Mouse (Mus musculus): ENCODE results near the gene Nek1. TPM values are rescaled to one million over a fixed set of nuclear protein-coding genes. Genes with fewer than 3 reads are reported as not detected.
"Not testable (repeated sequence)": the region's sequence is repeated elsewhere in the genome, so short reads cannot be mapped to it uniquely, and the experiment has no call there.

Gene Nek1
- polyA plus RNA-seq, 1 experiment from 2014 or later = 24.8 TPM

DNA sequence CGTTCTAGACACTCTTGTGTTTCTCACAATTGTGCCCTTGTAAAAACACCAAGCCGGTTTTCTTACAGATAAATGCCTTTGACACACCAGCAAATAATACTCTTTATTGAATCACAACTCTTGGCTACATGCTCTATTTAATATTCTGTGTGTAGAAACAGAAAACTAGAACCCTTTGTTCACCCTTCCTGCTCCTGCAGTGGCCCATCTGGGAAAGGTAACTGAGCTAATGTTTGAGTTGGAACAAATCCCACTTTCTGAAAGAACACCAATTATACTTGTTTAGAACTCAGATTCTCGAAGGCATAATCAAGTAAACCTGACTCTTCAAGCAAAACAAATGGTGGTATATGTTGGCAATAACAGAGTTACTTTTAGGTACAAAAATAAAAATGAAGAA, 27.3 kb upstream of the Nek1 start:
- WGBS = 56% methylated on average over 3 of the region's 3 CpGs
- Histone ChIP-seq H3K27ac (no peak overlapping the region), H3K4me3 (no peak overlapping the region), H3K36me3 (no peaks in the 10 kb centered on the region), H3K9ac (no peak overlapping the region), H3K4me1 (peaks cover 21% of the 10 kb centered on the region), H3K4me2 (replicated peaks) (no peak overlapping the region), H3K9me3 (no peaks in the 10 kb centered on the region), H3K27me3 (no peaks in the 10 kb centered on the region)
- no peak for ATAC-seq (ENCODE audit: low FRiP score, low read depth)

GRCm38 (mm10) chr8:60969091-60969490, 23.9 kb upstream of the Nek1 start:
- WGBS = 39% methylated on average over 2 of the region's 2 CpGs
- ATAC-seq (ENCODE audit: low FRiP score, low read depth) = no peak

GRCm38 (mm10) chr8:60971808-60972207, 21.2 kb upstream of the Nek1 start:
- Histone ChIP-seq H3K4me2 (replicated peaks) (no peak overlapping the region), H3K9ac (no peak overlapping the region), H3K27me3 (no peaks in the 10 kb centered on the region), H3K4me1 (peaks cover 9% of the 10 kb centered on the region; the same call in 1 of the 2 replicates), H3K36me3 (no peaks in the 10 kb centered on the region), H3K27ac (no peak overlapping the region), H3K4me3 (no peak overlapping the region), H3K9me3 (no peaks in the 10 kb centered on the region)
- WGBS = 56% methylated on average over 4 of the region's 4 CpGs
- ATAC-seq (ENCODE audit: low FRiP score, low read depth) = no peak

More at GRCm38 (mm10) chr8:60969091-60969490, 23.9 kb upstream of the Nek1 start:
- H3K4me2 ChIP-seq (replicated peaks) = no peak overlapping the region
- H3K9me3 ChIP-seq = no peaks in the 10 kb centered on the region
- H3K27ac ChIP-seq = no peak overlapping the region
- no peaks in the 10 kb centered on the region for H3K36me3 ChIP-seq
- H3K4me3 ChIP-seq = no peak overlapping the region
- H3K9ac ChIP-seq = no peak overlapping the region
- no peaks in the 10 kb centered on the region for H3K27me3 ChIP-seq
- H3K4me1 ChIP-seq = peaks cover 20% of the 10 kb centered on the region; the same call in 1 of the 2 replicates

GRCm38 (mm10) chr8:60973448-60973847, 19.5 kb upstream of the Nek1 start:
- H3K4me3 ChIP-seq = no peak overlapping the region
- H3K27me3 ChIP-seq = no peaks in the 10 kb centered on the region
- no peak for ATAC-seq (ENCODE audit: low FRiP score, low read depth)
- peaks cover 10% of the 10 kb centered on the region for H3K4me1 ChIP-seq
- WGBS = 88% methylated on average over 2 of the region's 2 CpGs
- H3K9me3 ChIP-seq = no peaks in the 10 kb centered on the region
- H3K4me2 ChIP-seq (replicated peaks) = no peak overlapping the region
- H3K36me3 ChIP-seq = no peaks in the 10 kb centered on the region
- H3K9ac ChIP-seq = no peak overlapping the region
- no peak overlapping the region for H3K27ac ChIP-seq

- no peak for ATAC-seq (ENCODE audit: low FRiP score, low read depth)
- peaks cover 17% of the 10 kb centered on the region for H3K4me1 ChIP-seq
- H3K4me3 ChIP-seq = no peak overlapping the region
- H3K36me3 ChIP-seq = no peaks in the 10 kb centered on the region
- 75% methylated on average over 2 of the region's 2 CpGs for WGBS
- no peaks in the 10 kb centered on the region for H3K27me3 ChIP-seq
- H3K27ac ChIP-seq = no peak overlapping the region
- no peaks in the 10 kb centered on the region for H3K9me3 ChIP-seq
- H3K9ac ChIP-seq = no peak overlapping the region
- no peak overlapping the region for H3K4me2 ChIP-seq (replicated peaks)
Measured at GRCm38 (mm10) chr8:60974837-60975236, 18.2 kb upstream of the Nek1 start.

GRCm38 (mm10) chr8:60976818-60977217, 16.2 kb upstream of the Nek1 start:
- 76% methylated on average over 9 of the region's 9 CpGs for WGBS
- no peak for ATAC-seq (ENCODE audit: low FRiP score, low read depth)

GRCm38 (mm10) chr8:60978496-60978895, 14.5 kb upstream of the Nek1 start:
- no peak overlapping the region for H3K4me3 ChIP-seq
- H3K9me3 ChIP-seq = no peaks in the 10 kb centered on the region
- H3K27ac ChIP-seq = no peak overlapping the region
- no peaks in the 10 kb centered on the region for H3K36me3 ChIP-seq
- H3K4me1 ChIP-seq = peaks cover 17% of the 10 kb centered on the region
- H3K27me3 ChIP-seq = no peaks in the 10 kb centered on the region
- no peak for ATAC-seq (ENCODE audit: low FRiP score, low read depth)
- WGBS = 51% methylated on average over 5 of the region's 5 CpGs
- H3K4me2 ChIP-seq (replicated peaks) = no peak overlapping the region
- no peak overlapping the region for H3K9ac ChIP-seq

More at GRCm38 (mm10) chr8:60976818-60977217, 16.2 kb upstream of the Nek1 start:
- H3K36me3 ChIP-seq = no peaks in the 10 kb centered on the region
- H3K4me3 ChIP-seq = no peak overlapping the region
- H3K4me2 ChIP-seq (replicated peaks) = no peak overlapping the region
- no peaks in the 10 kb centered on the region for H3K9me3 ChIP-seq
- no peak overlapping the region for H3K9ac ChIP-seq
- H3K27me3 ChIP-seq = no peaks in the 10 kb centered on the region
- H3K4me1 ChIP-seq = peaks cover 20% of the 10 kb centered on the region
- no peak overlapping the region for H3K27ac ChIP-seq

GRCm38 (mm10) chr8:60981388-60981787, 11.6 kb upstream of the Nek1 start:
- no peaks in the 10 kb centered on the region for H3K27me3 ChIP-seq
- no peaks in the 10 kb centered on the region for H3K36me3 ChIP-seq
- H3K9ac ChIP-seq = no peak overlapping the region
- H3K4me2 ChIP-seq (replicated peaks) = peak overlapping the region; percentile 86; the same call in 1 of the 2 replicates
- H3K27ac ChIP-seq = no peak overlapping the region
- H3K4me1 ChIP-seq = peaks cover 19% of the 10 kb centered on the region
- H3K9me3 ChIP-seq = no peaks in the 10 kb centered on the region
- WGBS = 13% methylated on average over 1 of the region's 1 CpGs
- H3K4me3 ChIP-seq = no peak overlapping the region
- ATAC-seq (ENCODE audit: low FRiP score, low read depth) = no peak

DNA sequence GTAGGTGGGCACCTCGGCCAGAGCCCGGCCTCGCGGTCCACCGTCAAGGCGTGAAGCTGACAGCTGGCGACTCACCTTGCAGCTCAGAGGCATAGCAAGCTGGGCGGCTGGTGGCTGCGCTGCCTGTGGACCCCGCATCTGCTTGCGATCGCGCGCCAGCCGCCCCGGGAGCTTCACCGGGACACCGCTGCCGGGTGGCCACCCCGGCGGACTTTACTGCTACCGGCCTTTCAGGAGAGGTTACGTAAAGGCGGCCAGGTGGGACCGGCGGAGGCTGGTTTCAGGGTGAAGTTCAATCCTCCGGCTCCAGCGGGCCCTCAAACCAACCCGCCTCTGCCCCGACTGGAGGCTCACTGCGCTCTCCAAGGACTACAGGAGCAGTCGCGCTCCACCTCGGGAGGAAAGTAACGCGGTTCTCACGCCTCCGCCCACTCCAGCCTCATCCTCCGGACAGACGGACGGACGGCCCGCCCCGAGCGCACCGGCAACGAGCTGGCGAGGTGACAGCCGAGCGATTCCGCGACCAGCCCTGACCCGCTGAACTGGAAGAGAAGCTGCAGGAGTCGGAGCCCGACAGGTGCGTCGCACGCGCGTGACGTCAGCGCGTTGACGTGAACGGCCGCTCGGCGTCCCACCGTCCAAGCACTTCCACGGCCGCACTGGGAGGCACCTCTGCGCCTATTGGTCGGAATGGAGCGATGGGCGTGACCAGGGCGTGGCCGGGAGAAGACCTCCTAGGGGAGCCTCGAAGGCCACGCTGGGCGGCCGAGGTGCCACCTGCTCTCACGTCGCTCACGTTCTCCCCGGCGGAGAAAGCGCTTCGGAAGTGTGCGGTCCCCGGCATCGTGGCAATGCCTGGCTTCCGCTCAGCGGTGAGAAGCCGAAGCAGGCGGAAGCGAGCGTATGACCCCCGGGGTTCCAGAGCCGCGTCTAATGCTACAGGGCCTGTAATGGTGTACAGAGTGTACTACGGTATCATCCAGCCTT, 10.0 kb upstream of the Nek1 start, which contains the start of gene Clcn3:
Gene Clcn3, minus strand, starts transcription at position 600 of the 987 bp plus-strand sequence.
- peaks cover 19% of the 10 kb centered on the region for H3K4me1 ChIP-seq

GRCm38 (mm10) chr8:60983688-60984079, 9.3 kb upstream of the Nek1 start:
- Histone ChIP-seq H3K36me3 (no peaks in the 10 kb centered on the region), H3K9me3 (no peaks in the 10 kb centered on the region), H3K27me3 (no peaks in the 10 kb centered on the region), H3K9ac (peak overlapping the region; percentile 67), H3K4me1 (peaks cover 15% of the 10 kb centered on the region), H3K4me2 (replicated peaks) (peak overlapping the region; percentile 86), H3K4me3 (peak overlapping the region; percentile 80), H3K27ac (peak overlapping the region; percentile 67; the same call in 1 of the 2 replicates)
- 15% methylated on average over 9 of the region's 9 CpGs for WGBS
- ATAC-seq (ENCODE audit: low FRiP score, low read depth) = peak; percentile 41; the same call in 1 of the 2 replicates

More for the DNA sequence above, 10.0 kb upstream of the Nek1 start, which contains the start of gene Clcn3:
- Histone ChIP-seq H3K27me3 (no peaks in the 10 kb centered on the region), H3K36me3 (no peaks in the 10 kb centered on the region), H3K27ac (peak within 1 kb of the TSS; percentile 67; the same call in 1 of the 2 replicates), H3K4me3 (peak within 1 kb of the TSS; percentile 80), H3K9ac (peak within 1 kb of the TSS; percentile 76), H3K4me2 (replicated peaks) (peak within 1 kb of the TSS; percentile 86), H3K9me3 (no peaks in the 10 kb centered on the region)
- peak; percentile 99 for ATAC-seq (ENCODE audit: low FRiP score, low read depth)
- WGBS = under 1% methylated on average over 101 of the region's 101 CpGs

GRCm38 (mm10) chr8:60984260-60985010, 8.6 kb upstream of the Nek1 start:
- H3K9ac ChIP-seq; H3K36me3 ChIP-seq; ATAC-seq (ENCODE audit: low FRiP score, low read depth); H3K27me3 ChIP-seq; H3K9me3 ChIP-seq; H3K4me3 ChIP-seq; H3K27ac ChIP-seq; H3K4me2 ChIP-seq (replicated peaks): not testable (repeated sequence)
- H3K4me1 ChIP-seq = peaks cover 11% of the 10 kb centered on the region
- WGBS = 90% methylated on average over 17 of the region's 17 CpGs

- Histone ChIP-seq H3K27me3 (no peaks in the 10 kb centered on the region), H3K36me3 (no peaks in the 10 kb centered on the region), H3K9me3 (no peaks in the 10 kb centered on the region), H3K4me1 (peaks cover 14% of the 10 kb centered on the region), H3K4me2 (replicated peaks) (peak overlapping the region; percentile 67), H3K27ac (peak overlapping the region; percentile 91), H3K4me3 (peak overlapping the region; percentile 84), H3K9ac (peak overlapping the region; percentile 61)
- ATAC-seq (ENCODE audit: low FRiP score, low read depth) = peak; percentile 91
- WGBS = 4% methylated on average over 16 of the region's 16 CpGs
Measured at GRCm38 (mm10) chr8:60992561-60992909, 460 bp upstream of the Nek1 start.
